Mouse (Mus musculus): ENCODE results near the gene Cd81.
A peak's percentile ranks its signal among the peaks of the same experiment; 100 is the strongest.

Cd81 gene

GRCm38 (mm10) chr7:143049841-143050816 lies 2.4 kb upstream of the Cd81 start:
- DNase-seq (ENCODE audit: low spot score) = no peak

- DNase-seq (ENCODE audit: low spot score) = no peak
These were observed 1.2 kb upstream of the Cd81 start for GRCm38 (mm10) chr7:143051316-143051715.

GRCm38 (mm10) chr7:143053008-143053899 lies 715 bp downstream of the Cd81 start:
- peak; percentile 41 for DNase-seq (ENCODE audit: low spot score)

GRCm38 (mm10) chr7:143053961-143054611 lies 1.5 kb downstream of the Cd81 start:
- no peak for DNase-seq (ENCODE audit: low spot score)

- no peak for DNase-seq (ENCODE audit: low spot score)
These were observed 2.0 kb downstream of the Cd81 start for GRCm38 (mm10) chr7:143054612-143054965.

GRCm38 (mm10) chr7:143055001-143055400 lies 2.5 kb downstream of the Cd81 start:
- no peak for DNase-seq (ENCODE audit: low spot score)

GRCm38 (mm10) chr7:143055499-143056186 lies 3.1 kb downstream of the Cd81 start:
- DNase-seq (ENCODE audit: low spot score) = no peak

GRCm38 (mm10) chr7:143057023-143057422 lies 4.5 kb downstream of the Cd81 start:
- DNase-seq (ENCODE audit: low spot score) = no peak

- no peak for DNase-seq (ENCODE audit: low spot score)
These were observed 5.2 kb downstream of the Cd81 start for GRCm38 (mm10) chr7:143057667-143058220.

GRCm38 (mm10) chr7:143058221-143058697 lies 5.7 kb downstream of the Cd81 start:
- DNase-seq (ENCODE audit: low spot score) = no peak

- DNase-seq (ENCODE audit: low spot score) = no peak
These were observed 6.8 kb downstream of the Cd81 start for GRCm38 (mm10) chr7:143059202-143059870.

GRCm38 (mm10) chr7:143062704-143063103 lies 10.2 kb downstream of the Cd81 start:
- DNase-seq (ENCODE audit: low spot score) = no peak

GRCm38 (mm10) chr7:143064226-143064625 lies 11.7 kb downstream of the Cd81 start:
- no peak for DNase-seq (ENCODE audit: low spot score)

- no peak for DNase-seq (ENCODE audit: low spot score)
These were observed 13.2 kb downstream of the Cd81 start for GRCm38 (mm10) chr7:143065692-143066091.

GRCm38 (mm10) chr7:143067469-143067868 lies 14.9 kb downstream of the Cd81 start:
- DNase-seq (ENCODE audit: low spot score) = no peak

GRCm38 (mm10) chr7:143067897-143068296 lies 15.4 kb downstream of the Cd81 start:
- no peak for DNase-seq (ENCODE audit: low spot score)

- DNase-seq (ENCODE audit: low spot score) = no peak
These were observed 15.9 kb downstream of the Cd81 start for GRCm38 (mm10) chr7:143068316-143068881.

GRCm38 (mm10) chr7:143068882-143069591 lies 16.5 kb downstream of the Cd81 start, which contains the start of gene Tssc4:
Tssc4 (plus strand) TSS chr7:143069249.
- peak; percentile 84 for DNase-seq (ENCODE audit: low spot score)

- DNase-seq (ENCODE audit: low spot score) = no peak
These were observed 17.3 kb downstream of the Cd81 start for GRCm38 (mm10) chr7:143069751-143070400.

All from urinary bladder, postnatal 10 days (tissue).